Mouse (Mus musculus) adrenal gland, adult 8-10 months (tissue): ENCODE data around the gene Folr1. TPM values are rescaled to one million over a fixed set of nuclear protein-coding genes. Genes with fewer than 3 reads are reported as not detected.

Experiments used
- DNase-seq: peaks from one replicate; pipeline ENCODE4 v3.0.0; 2022
- total RNA-seq, 4 experiments: library from RNA; stranded (reverse); gene quantifications; 2 replicates each; pipeline ENCODE4 v1.2.4; 2022

Folr1 gene
- total RNA-seq, 4 experiments from 2014 or later = 4.0 to 5.9 TPM; not detected in 2

GRCm38 (mm10) chr7:101868241-101869162 lies 2.1 kb downstream of the Folr1 start:
- DNase-seq = no peak

DNA sequence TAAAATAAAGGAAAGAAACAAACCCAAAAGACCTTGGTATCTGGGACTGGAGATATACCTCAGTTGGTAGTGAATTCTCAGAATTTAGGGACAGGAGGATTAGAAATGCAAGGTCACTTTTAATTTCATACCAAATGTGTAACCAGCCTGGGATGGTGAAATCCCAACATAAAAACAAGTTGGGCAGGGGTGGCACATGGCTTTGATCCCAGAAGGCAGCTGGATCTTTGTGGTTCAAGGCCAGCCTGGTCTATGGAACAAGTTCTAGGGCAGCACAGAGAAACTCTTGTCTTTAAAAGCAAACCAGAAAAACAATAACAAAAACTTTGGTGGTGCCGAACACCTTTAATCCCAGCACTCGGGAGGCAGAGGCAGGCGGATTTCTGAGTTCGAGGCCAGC lies 3.1 kb downstream of the Folr1 start:
- no peak for DNase-seq

- no peak for DNase-seq
Measured at GRCm38 (mm10) chr7:101866491-101867265, 3.9 kb downstream of the Folr1 start.

GRCm38 (mm10) chr7:101863415-101863814 lies 7.2 kb downstream of the Folr1 start, which contains the start of gene Anapc15:
Anapc15 (plus strand) TSS chr7:101863715.
- no peak for DNase-seq

GRCm38 (mm10) chr7:101862291-101862690 lies 8.3 kb downstream of the Folr1 start:
- no peak for DNase-seq

GRCm38 (mm10) chr7:101860978-101861377 lies 9.6 kb downstream of the Folr1 start:
- DNase-seq = no peak

DNA sequence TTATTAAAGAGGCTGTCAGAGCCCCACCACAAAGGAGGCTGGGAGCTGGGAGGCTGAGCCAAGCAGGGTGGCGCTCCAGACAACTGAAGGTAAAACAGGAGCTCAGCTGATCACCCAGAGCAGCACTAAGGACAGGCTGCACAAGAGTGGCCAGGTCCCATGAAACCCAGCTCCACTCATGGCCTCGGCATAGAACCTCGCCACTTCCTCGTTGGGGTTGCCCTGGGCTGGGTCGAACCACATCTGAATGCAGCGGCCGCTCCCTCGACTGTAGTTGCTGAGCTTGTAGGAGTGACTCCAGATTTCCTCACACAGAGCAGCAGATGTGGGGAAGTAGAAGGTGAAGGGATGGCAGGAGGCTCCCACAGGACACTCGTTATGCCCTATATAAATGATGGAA lies 12.2 kb downstream of the Folr1 start:
- DNase-seq = no peak

DNA sequence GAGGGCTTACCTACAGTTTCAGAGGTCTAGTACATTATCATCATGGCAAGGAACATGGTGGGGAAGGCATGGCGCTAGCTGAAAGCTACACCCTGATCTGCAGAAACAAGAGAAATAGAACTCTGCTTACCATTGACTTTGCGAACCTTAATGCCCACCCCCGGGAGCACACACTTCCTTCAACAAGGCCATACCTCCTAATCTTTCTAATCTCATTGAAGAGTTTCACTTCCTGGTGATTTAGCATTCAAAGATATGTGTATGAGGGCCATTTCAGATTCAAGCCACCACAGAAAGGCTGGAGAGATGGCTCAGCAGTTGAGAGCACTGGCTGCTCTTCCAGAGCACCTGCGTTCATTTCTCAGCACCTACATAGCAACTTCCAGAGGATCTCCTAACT lies 13.5 kb downstream of the Folr1 start, which contains the start of gene Folr2:
Gene Folr2, minus strand, starts transcription at position 101 of the 400 bp plus-strand sequence.
- DNase-seq = no peak

- no peak for DNase-seq
Measured at GRCm38 (mm10) chr7:101853816-101854215, 16.8 kb downstream of the Folr1 start.

DNA sequence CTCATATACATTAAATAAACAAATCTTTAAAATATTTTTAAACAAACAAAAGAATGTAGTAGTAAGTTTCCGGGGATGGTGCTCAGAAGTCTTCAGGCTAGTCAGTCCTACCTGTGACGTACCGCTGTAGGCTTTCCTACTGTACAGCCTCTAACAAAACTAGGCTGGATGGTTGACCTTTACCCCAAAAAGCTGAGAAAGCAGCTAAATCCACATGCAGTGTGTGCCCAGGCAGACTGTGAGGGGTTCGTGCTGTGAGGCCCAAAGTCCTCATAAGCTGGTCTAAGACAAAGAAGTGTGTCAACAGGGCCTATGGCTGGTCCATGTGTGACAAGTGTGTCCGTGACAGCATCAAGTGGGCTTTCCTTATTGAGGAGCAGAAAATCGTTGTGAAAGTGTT lies 17.7 kb downstream of the Folr1 start:
- DNase-seq = no peak

DNA sequence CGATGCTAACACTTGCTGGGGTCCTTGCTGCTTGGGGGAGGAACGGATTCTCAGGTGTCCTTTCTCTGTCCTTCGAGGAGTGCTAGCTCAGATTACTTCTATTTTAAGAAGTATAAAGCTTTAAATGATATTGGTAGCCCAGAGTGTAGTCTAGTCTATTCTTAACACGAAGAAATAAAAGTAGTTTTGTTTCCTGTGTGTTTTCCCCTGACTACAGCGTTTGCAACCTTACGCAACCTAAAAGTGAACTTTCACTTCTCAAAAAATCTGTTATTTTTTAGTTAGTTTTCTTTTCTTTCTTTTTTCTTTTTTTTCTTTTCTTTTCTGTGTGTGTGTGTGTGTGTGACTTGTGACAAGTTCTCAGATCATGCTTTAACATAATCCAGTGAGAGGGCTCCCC lies 18.9 kb downstream of the Folr1 start:
- no peak for DNase-seq

DNA sequence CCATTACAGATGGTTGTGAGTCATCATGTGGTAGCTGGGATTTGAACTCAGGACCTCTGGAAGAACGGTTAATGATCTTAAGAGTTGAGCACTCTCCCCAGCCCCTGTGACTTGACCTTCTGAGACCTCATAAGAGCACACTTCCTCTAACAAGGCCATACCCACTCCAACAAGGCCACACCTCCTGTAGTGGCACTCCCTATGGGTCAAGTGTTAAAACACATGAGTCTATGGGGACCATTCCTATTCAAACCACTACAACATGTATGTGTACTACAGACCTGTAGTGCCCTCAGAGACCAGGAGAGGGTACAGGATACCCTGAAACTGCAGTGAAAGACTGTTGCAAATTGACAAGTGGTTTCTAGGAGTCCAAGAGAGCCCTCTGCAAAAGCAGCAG lies 22.7 kb downstream of the Folr1 start:
- no peak for DNase-seq

DNA sequence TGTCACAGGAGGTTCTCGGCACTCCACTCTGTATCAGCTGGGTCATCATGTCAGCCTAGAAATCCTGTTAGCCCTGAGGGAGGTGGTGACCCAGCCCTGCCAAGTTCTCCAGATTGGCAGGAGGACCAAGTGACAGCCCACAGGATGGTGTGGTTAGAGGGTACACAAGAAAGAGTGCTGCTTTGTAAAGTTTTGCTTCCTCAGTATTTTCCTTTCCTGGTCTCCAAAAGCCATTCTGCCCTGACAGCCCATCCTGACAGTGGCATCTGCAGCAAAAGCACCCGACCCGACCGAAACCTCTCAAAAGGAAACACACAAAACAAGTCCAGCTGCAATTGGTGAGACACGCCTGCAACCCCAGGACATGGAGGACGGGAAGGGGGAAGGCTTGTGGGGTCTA lies 26.4 kb downstream of the Folr1 start:
- no peak for DNase-seq

DNA sequence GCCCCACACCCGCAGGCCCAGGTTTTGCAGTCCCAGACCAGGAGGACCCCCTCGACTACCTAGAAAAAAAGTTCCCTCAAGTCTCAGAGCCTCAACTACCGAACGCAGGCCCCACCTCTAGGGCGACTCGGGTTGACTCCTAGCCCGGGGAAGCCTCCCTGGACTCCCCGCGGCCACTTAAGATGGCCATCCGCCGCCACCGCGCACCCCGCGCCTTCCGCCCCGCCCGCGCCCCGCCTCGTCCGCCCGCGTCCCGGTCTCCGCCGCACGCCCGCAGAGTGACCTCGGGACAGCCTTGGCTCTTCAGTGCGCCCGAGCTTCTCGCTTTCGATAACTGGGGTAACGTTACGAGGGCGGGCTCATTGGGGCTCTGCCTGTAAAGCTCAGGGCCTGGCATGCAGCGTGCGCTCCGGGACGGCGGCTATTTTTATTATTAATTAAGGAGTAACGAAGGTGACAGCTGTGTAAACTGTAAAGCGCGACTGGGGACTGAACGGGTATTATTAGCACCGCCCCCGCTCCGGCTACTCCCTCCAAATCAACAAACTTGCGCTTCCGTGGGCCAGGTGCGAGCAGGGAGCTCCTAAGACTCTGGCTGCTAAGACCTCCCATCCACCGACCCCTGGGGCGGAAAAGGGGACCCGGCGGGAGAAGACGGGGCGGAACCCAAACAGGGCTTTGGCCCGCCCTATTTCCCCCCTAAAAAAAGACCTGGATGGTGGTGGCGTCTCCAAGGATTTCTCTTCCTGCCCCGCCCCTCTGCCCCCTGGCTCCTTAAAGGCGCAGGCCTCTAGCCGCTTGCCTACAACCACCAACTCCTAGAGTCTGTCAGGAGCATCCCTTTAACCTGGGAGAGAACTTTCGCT lies 32.7 kb downstream of the Folr1 start, which contains the start of gene Inppl1:
Gene Inppl1, minus strand, starts transcription at position 624 of the 866 bp plus-strand sequence.
- DNase-seq = peak; percentile 90

DNA sequence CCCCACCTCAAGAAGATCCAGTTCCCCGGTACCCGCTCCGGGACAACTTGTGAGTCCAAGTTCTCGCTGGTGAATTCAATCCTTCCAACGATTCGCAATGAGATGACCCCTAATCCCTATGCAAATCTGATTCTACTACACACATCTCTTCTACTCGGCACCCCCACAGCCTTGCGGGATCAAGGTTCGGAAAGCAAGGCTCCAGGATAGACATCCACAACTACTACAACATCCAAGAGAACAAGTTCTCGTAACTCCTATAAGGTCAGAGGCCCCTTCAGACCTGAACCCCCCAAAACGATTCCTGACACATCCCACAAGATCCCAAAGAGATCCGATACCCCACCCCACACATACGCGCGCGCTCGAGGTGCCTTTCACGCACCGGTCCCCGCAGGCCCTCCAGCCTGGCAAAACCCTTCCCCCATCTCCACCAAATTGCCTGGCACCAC lies 33.4 kb downstream of the Folr1 start:
- no peak for DNase-seq

DNA sequence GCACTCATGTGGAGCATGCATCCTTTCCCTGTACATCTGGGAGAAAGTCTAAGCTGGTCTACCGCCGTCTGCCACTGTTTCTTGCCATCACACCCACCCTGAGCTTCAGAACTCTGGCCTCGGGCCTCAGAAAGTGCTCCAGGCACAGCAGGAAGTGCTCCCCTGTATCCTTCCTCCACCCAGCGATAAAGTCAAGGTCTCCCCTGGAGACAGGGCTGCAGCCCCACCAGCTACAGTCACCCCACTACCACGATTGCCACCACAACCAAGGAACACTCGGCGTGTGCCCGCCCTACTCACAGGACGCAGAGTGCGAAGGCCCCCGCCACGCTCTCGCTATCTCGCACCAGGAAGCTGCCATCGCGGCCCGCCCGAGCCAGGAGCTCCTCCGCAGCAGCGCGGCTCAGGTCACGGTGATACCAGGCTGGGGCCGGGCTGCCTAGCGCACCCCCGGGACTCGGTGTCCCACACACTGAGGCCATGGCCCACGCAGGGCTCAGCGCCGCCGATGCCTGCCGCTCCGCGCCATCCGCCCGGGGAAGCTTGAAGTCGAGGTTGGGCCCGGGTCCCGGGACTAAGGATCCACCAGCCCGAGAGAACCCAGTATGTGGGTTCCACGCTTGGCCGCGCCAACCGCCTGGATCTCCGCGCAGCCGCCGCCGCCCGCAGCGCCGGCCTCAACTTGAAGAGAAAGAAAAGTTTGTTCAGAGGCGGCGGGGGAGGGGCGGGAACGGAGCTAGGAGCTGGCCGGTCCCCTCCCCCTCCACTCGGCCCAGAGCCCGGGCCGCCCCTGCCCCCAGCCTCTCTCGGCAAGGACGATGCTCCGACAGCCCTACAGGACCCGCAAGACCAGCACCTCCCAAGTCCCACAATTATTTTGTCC lies 34.1 kb downstream of the Folr1 start:
- DNase-seq = peak; percentile 41

DNA sequence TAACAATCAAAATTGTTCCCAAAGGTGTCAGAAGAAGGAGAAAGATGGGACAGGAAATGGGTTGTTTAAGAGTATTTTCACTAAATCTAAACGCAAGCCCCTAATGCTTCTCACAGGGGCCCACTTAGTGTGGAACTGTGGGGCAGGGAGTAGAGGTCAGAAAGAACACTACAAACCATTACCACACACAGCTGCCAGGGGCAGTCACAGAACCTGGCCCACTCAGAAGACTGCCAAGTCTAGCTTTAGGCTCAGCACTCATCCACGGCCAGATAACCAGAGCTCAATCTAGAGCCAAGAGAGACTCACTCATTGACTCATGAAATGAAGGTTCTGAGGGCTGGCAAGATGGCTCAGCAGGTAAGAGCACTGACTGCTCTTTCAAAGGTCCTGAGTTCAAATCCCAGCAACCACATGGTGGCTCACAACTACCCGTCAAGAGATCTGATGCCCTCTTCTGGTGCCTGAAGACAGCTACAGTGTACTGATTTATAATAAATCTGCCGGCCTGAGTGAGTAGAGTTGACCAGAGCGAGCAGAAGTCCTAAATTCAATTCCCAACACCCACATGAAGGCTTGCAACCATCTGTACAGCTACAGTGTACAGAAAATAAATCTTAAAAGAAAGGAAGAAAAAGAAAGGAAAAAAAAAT lies 35.0 kb downstream of the Folr1 start:
- DNase-seq = no peak

DNA sequence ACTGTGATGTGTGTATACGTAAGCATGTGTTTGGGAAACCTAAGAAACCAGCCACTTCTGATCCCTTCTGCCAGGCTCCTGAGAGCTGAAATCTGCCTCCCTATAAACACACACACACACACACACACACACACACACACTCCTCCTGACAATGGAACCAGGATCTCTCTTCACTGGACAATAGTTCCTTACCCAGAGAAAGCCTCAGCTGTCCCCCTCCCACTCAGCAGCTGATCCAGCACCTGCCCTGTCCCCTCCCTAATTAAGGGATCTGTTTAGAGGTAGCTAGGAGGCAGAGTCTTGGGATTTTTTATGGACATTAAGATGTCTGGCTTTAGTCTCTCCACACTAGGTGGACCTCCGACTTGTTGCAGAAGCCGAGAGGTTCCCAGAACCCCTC lies 35.7 kb downstream of the Folr1 start:
- no peak for DNase-seq

GRCm38 (mm10) chr7:101833916-101834584 lies 36.5 kb downstream of the Folr1 start:
- no peak for DNase-seq

- no peak for DNase-seq
Measured at GRCm38 (mm10) chr7:101833352-101833751, 37.2 kb downstream of the Folr1 start.
